Mouse (Mus musculus) embryonic facial prominence, embryonic 14.5 days (tissue): ENCODE measurements around the gene Myocos. TPM values are rescaled to one million over a fixed set of nuclear protein-coding genes. Genes with fewer than 3 reads are reported as not detected.
"Not testable (repeated sequence)": the region's sequence is repeated elsewhere in the genome, so short reads cannot be mapped to it uniquely, and the experiment has no call there.

Experiments
- ATAC-seq: fragments of 200-750 bp; cut with Nextera tagmentation; 2 replicates; pipeline ENCODE4 v1.8.0; 2017; ENCODE audit warnings: low read depth, moderate number of reproducible peaks, moderate TSS enrichment
- DNase-seq: peaks from one replicate; pipeline ENCODE4 v3.0.0-alpha.2; 2015; ENCODE audit warnings: low spot score
- H3K27ac ChIP-seq: fragments of 300-500 bp; sonication (generic); replicated peaks from 2 replicates; pipeline ENCODE4 v1.5.1; 2014; ENCODE audit warnings: low read depth, mild to moderate bottlenecking, low read length, moderate library complexity
- H3K27me3 ChIP-seq: fragments of 300-500 bp; sonication (generic); replicated peaks from 2 replicates; pipeline ENCODE4 v1.6.1; 2014; ENCODE audit warnings: low read length; ENCODE audit not compliant: control insufficient read depth, insufficient read depth
- H3K36me3 ChIP-seq: fragments of 300-500 bp; sonication (generic); 2 replicates; pipeline ENCODE4 v1.6.1; 2014; ENCODE audit warnings: low read length, mixed read lengths; ENCODE audit not compliant: control insufficient read depth, insufficient read depth
- H3K4me1 ChIP-seq: fragments of 300-500 bp; sonication (generic); 2 replicates; pipeline ENCODE4 v1.6.1; 2014; ENCODE audit warnings: antibody characterized with exemption, low read length; ENCODE audit not compliant: control insufficient read depth, insufficient read depth
- H3K4me2 ChIP-seq: fragments of 300-500 bp; sonication (generic); 2 replicates; pipeline ENCODE4 v1.6.1; 2014; ENCODE audit warnings: low read depth, mild to moderate bottlenecking, low read length, moderate library complexity, mixed read lengths
- H3K4me3 ChIP-seq: fragments of 300-500 bp; sonication (generic); 2 replicates; pipeline ENCODE4 v1.5.1; 2014; ENCODE audit warnings: low read depth, mild to moderate bottlenecking, low read length
- H3K9ac ChIP-seq: fragments of 300-500 bp; sonication (generic); 2 replicates; pipeline ENCODE4 v1.6.1; 2014; ENCODE audit warnings: low read depth, mild to moderate bottlenecking, low read length, moderate library complexity, mixed read lengths
- H3K9me3 ChIP-seq: fragments of 300-500 bp; sonication (generic); 2 replicates; pipeline ENCODE4 v1.6.1; 2016; ENCODE audit warnings: low read length; ENCODE audit not compliant: control insufficient read depth
- WGBS: fragments of 180-500 bp; shearing (Covaris S2); extraction: QIAGEN DNeasy Blood & Tissue Kit; methylation state at CpG from one replicate; pipeline ENCODE4 v1.1.7; 2014; 5-methylcytosine and 5-hydroxymethylcytosine counted together
- polyA plus RNA-seq: library from polyadenylated mRNA; unstranded; fragments of >200 nt; fragmentation: Nextera tagmentation; extraction: Ambion mirVana; gene quantifications from 2 replicates; pipeline ENCODE4 v1.2.1, GENCODE M21; 2014

Gene Myocos
- polyA plus RNA-seq, 1 experiment from 2014 or later = not detected

DNA sequence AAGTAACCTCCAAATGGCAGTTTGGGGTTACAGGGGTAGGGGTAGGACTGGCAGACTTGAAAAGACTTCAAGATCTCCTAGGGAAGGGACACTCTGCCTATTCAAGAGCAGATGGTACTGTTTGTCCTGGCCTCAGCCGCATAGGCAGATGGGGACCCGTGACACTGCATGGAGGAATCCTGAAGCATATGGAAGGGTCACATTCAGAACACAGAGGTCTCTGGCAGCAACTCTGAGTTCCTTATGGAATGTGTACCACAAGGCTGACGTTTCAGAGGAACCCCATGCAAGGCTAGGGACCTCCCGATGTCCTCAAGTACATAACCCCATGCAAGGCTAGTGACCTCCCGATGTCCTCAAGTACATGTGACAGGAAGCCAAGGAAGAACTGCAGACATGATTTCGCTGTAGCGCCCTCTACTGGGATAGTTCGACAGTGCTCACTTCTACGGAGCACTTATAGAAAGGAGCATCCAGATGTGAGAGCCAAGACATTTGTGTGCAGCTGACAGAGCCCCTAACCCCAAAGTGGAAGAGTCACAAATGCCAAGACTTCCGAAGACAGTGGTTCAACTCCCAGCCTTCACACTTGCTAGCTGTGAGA, 11.8 kb downstream of the Myocos start:
- 78% methylated on average over 10 of the region's 10 CpGs for WGBS
- Histone ChIP-seq H3K27ac (no peak overlapping the region), H3K27me3 (no peaks in the 10 kb centered on the region), H3K36me3 (no peaks in the 10 kb centered on the region), H3K9ac (no peak overlapping the region), H3K4me3 (no peak overlapping the region), H3K4me2 (no peak overlapping the region), H3K4me1 (no peaks in the 10 kb centered on the region), H3K9me3 (no peaks in the 10 kb centered on the region)
- DNase-seq = no peak
- ATAC-seq = no peak

- Histone ChIP-seq H3K9me3 (no peaks in the 10 kb centered on the region), H3K27ac (no peak overlapping the region), H3K4me2 (no peak overlapping the region), H3K9ac (no peak overlapping the region), H3K4me3 (no peak overlapping the region), H3K27me3 (no peaks in the 10 kb centered on the region), H3K36me3 (no peaks in the 10 kb centered on the region), H3K4me1 (no peaks in the 10 kb centered on the region)
- WGBS = 43% methylated on average over 4 of the region's 4 CpGs
- no peak for ATAC-seq
- peak; percentile 24 for DNase-seq
Measured at GRCm38 (mm10) chr1:162643752-162644151, 14.3 kb downstream of the Myocos start.

- Histone ChIP-seq H3K4me3 (no peak overlapping the region), H3K4me2 (no peak overlapping the region), H3K4me1 (no peaks in the 10 kb centered on the region), H3K27me3 (no peaks in the 10 kb centered on the region), H3K9me3 (no peaks in the 10 kb centered on the region), H3K9ac (no peak overlapping the region), H3K27ac (no peak overlapping the region), H3K36me3 (no peaks in the 10 kb centered on the region)
- ATAC-seq (no peak), DNase-seq (no peak)
- 73% methylated on average over 3 of the region's 3 CpGs for WGBS
Measured at GRCm38 (mm10) chr1:162642591-162642990, 15.4 kb downstream of the Myocos start.

GRCm38 (mm10) chr1:162639861-162640260, 18.2 kb downstream of the Myocos start:
- no peak overlapping the region for H3K9ac ChIP-seq
- no peaks in the 10 kb centered on the region for H3K36me3 ChIP-seq
- DNase-seq (no peak), ATAC-seq (no peak)
- no peak overlapping the region for H3K4me3 ChIP-seq
- no peak overlapping the region for H3K27ac ChIP-seq
- no peak overlapping the region for H3K4me2 ChIP-seq
- no peaks in the 10 kb centered on the region for H3K27me3 ChIP-seq
- H3K9me3 ChIP-seq = no peaks in the 10 kb centered on the region
- no peaks in the 10 kb centered on the region for H3K4me1 ChIP-seq
- WGBS = 94% methylated on average over 1 of the region's 1 CpGs

DNA sequence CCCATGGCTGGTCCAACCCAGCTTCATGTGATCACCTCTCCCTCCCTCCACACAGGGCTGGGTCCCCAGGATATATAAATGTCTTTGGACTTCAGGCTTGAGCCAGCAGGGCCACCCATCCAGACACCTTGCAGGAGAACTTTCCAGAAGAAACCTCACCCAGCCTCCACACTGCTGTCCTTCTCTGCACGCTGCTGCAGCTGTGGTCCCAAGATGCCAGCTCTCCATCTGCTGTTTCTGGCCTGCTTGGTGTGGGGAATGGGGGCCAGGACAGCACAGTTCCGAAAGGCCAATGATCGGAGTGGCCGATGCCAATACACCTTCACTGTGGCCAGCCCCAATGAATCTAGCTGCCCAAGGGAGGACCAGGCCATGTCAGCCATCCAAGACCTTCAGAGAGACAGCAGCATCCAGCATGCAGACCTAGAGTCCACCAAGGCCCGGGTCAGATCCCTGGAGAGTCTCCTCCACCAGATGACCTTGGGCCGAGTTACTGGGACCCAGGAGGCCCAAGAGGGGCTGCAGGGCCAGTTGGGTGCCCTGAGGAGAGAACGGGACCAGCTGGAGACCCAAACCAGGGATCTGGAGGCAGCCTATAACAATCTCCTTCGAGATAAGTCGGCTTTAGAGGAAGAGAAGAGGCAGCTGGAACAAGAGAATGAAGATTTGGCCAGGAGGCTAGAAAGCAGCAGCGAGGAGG, 18.8 kb downstream of the Myocos start, which contains the start of gene Myoc:
Gene Myoc, plus strand, starts transcription at position 105 of the 700 bp plus-strand sequence.
- H3K4me3 ChIP-seq = no peak within 1 kb of the TSS
- no peak for ATAC-seq
- no peak within 1 kb of the TSS for H3K27ac ChIP-seq
- no peaks in the 10 kb centered on the region for H3K4me1 ChIP-seq
- H3K36me3 ChIP-seq = no peaks in the 10 kb centered on the region
- H3K27me3 ChIP-seq = no peaks in the 10 kb centered on the region
- peaks cover 5% of the 10 kb centered on the region; the same call in 1 of the 2 replicates for H3K9me3 ChIP-seq
- 82% methylated on average over 10 of the region's 10 CpGs for WGBS
- H3K4me2 ChIP-seq = no peak within 1 kb of the TSS
- no peak within 1 kb of the TSS for H3K9ac ChIP-seq
- no peak for DNase-seq

DNA sequence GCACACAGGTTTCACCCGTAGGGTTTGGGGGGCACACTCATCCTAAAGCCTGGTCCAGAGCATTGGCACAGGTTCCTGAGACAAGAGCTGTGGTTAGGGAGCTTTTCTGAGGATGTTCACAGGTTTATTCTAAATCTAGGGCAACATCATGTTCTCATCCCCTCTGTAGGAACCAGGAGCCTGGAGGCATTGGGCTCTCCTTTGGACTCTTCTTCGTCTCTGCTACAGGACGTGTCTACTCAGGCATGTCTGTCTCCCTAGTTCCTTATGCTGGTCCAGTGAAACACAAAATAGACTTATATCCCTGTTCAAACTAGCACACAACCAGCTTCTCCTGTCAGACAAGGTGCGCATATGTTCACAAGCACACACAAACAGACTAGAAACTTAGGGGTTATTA, 19.5 kb downstream of the Myocos start:
- Histone ChIP-seq H3K36me3 (no peaks in the 10 kb centered on the region), H3K4me2 (no peak overlapping the region), H3K9me3 (peaks cover 9% of the 10 kb centered on the region; the same call in 1 of the 2 replicates), H3K27ac (no peak overlapping the region), H3K9ac (no peak overlapping the region), H3K4me1 (no peaks in the 10 kb centered on the region), H3K4me3 (no peak overlapping the region), H3K27me3 (no peaks in the 10 kb centered on the region)
- DNase-seq (no peak), ATAC-seq (no peak)
- WGBS = 91% methylated on average over 4 of the region's 4 CpGs

DNA sequence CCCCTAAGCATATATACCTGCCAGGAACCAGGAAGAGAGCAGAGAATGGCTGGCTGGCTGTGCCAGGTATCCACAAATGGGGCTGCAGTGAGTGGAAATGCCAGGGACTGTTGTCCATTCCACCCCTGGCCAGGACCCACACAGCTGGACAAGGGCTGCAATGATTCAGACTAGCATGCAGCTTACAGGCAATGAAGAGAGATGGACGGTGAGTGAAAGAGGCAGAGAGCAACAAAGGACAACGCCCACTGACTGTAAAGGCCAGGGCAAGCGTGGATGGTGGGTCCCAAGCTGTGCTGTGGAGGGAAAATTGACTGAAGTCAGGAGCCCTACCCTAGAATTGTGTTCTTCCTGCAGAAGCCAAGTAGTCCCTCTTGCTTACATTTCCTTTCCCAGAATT, 21.5 kb downstream of the Myocos start:
- no peaks in the 10 kb centered on the region for H3K27me3 ChIP-seq
- H3K36me3 ChIP-seq = no peaks in the 10 kb centered on the region
- H3K27ac ChIP-seq = no peak overlapping the region
- 74% methylated on average over 3 of the region's 3 CpGs for WGBS
- no peaks in the 10 kb centered on the region for H3K4me1 ChIP-seq
- no peak overlapping the region for H3K4me2 ChIP-seq
- DNase-seq (no peak), ATAC-seq (no peak)
- H3K9ac ChIP-seq = no peak overlapping the region
- H3K4me3 ChIP-seq = no peak overlapping the region
- H3K9me3 ChIP-seq = peaks cover 9% of the 10 kb centered on the region; the same call in 1 of the 2 replicates

- H3K9me3 ChIP-seq, ATAC-seq, H3K9ac ChIP-seq, H3K4me1 ChIP-seq, H3K4me3 ChIP-seq, H3K36me3 ChIP-seq, H3K4me2 ChIP-seq, H3K27me3 ChIP-seq, DNase-seq, H3K27ac ChIP-seq: not testable (repeated sequence)
- 11% methylated on average over 1 of the region's 1 CpGs for WGBS
Measured at GRCm38 (mm10) chr1:162635291-162635931, 22.6 kb downstream of the Myocos start.
